35 mouse cellular contexts compared by ENCODE assay signal in the genomic region with DNA sequence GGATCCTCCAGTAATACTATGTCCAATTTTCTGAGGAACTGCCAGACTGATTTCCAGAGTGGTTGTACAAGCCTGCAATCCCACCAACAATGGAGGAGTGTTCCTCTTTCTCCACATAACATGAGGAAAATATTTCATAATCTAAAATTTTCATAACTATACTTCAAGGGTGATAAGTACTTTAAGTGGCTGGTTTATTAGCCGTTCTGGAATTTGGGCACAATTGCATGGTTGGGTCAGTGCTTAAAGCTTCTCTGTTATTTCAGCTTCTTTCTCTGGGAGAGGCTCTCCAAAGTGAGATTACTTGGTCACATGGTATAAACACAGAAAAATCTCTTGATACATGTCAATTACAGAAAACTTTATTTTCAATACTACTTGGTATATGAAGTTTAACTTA.
"Had no signal": no experiment of that assay in that cellular context is flagged by ENCODE, and none has a peak within 500 bp of the region (broad histone marks: within the 10 kb centered on the region; RNA-seq: fewer than 3 reads in every experiment).

No protein-coding gene starts in this region.

- H3K27ac ChIP-seq: heart, embryonic 10.5 days; heart, embryonic 13.5 days; heart, embryonic 15.5 days; hindbrain, embryonic 10.5 days; hindbrain, embryonic 12.5 days; hindbrain, embryonic 13.5 days; hindbrain, embryonic 14.5 days; hindbrain, embryonic 15.5 days; hindbrain, postnatal 0 days; intestine, embryonic 15.5 days; kidney, embryonic 15.5 days; kidney, postnatal 0 days; layer of hippocampus, adult 2 months had no signal

- ATAC-seq: hindbrain, embryonic 16.5 days; hindbrain, postnatal 0 days; inflammation-experienced regulatory T-cells, adult 6 months; intestine, embryonic 15.5 days; intestine, embryonic 16.5 days; intestine, postnatal 0 days had no signal

- H3K4me3 ChIP-seq: heart, embryonic 10.5 days; heart, embryonic 12.5 days; heart, embryonic 13.5 days; heart, embryonic 15.5 days; hindbrain, embryonic 10.5 days; hindbrain, embryonic 12.5 days; hindbrain, embryonic 13.5 days; hindbrain, embryonic 15.5 days; intestine, embryonic 15.5 days; kidney, embryonic 15.5 days; layer of hippocampus, adult 2 months had no signal

- H3K36me3 ChIP-seq: heart, embryonic 10.5 days; heart, embryonic 12.5 days; heart, embryonic 13.5 days; heart, embryonic 15.5 days; hindbrain, embryonic 10.5 days; hindbrain, embryonic 12.5 days; hindbrain, embryonic 13.5 days; hindbrain, embryonic 15.5 days; intestine, embryonic 15.5 days; kidney, embryonic 15.5 days had no signal

- H3K27me3 ChIP-seq: heart, embryonic 12.5 days; heart, embryonic 13.5 days; heart, embryonic 15.5 days; hindbrain, embryonic 12.5 days; hindbrain, embryonic 13.5 days; hindbrain, embryonic 15.5 days; intestine, embryonic 15.5 days; kidney, embryonic 15.5 days had no signal

- H3K4me1 ChIP-seq: heart, embryonic 10.5 days; heart, embryonic 12.5 days; heart, embryonic 13.5 days; heart, embryonic 15.5 days; hindbrain, embryonic 10.5 days; hindbrain, embryonic 12.5 days; hindbrain, embryonic 13.5 days; hindbrain, embryonic 15.5 days; intestine, embryonic 15.5 days; kidney, embryonic 15.5 days had no signal

- DNase-seq: heart, postnatal 10 days; heart, postnatal 14 days; heart, postnatal 36 days; heart, postnatal 4 days; kidney, adult 11 months; kidney, adult 18-20 months; kidney, adult 2 months; kidney, adult 8-10 months; kidney, adult 9 months; kidney, postnatal 10 days; kidney, postnatal 14 days; kidney, postnatal 25 days; kidney, postnatal 36 days; kidney, postnatal 4 days; layer of hippocampus, adult 9-11 months; layer of hippocampus, postnatal 36 days had no signal

- H3K9ac ChIP-seq: heart, embryonic 12.5 days; heart, embryonic 13.5 days; heart, embryonic 15.5 days; hindbrain, embryonic 12.5 days; hindbrain, embryonic 13.5 days; hindbrain, embryonic 14.5 days; hindbrain, embryonic 15.5 days; intestine, embryonic 15.5 days; kidney, embryonic 15.5 days had no signal

- H3K4me2 ChIP-seq: heart, embryonic 11.5 days; heart, embryonic 12.5 days; heart, embryonic 13.5 days; heart, embryonic 15.5 days; hindbrain, embryonic 12.5 days; hindbrain, embryonic 13.5 days; hindbrain, embryonic 14.5 days; hindbrain, embryonic 15.5 days; intestine, embryonic 15.5 days; kidney, embryonic 15.5 days had no signal

- H3K9me3 ChIP-seq: heart, embryonic 10.5 days; heart, embryonic 12.5 days; heart, embryonic 13.5 days; heart, embryonic 15.5 days; hindbrain, embryonic 10.5 days; hindbrain, embryonic 12.5 days; hindbrain, embryonic 13.5 days; hindbrain, embryonic 15.5 days; intestine, embryonic 15.5 days; kidney, embryonic 15.5 days had no signal
